Mouse (Mus musculus) liver (tissue): Measurements from ENCODE around the gene Rbp1.

ENCODE experiments used
- DNase-seq: peaks from one replicate; pipeline ENCODE4 v3.0.0-alpha.2; 2020; ENCODE audit warnings: mixed read lengths

Rbp1 gene

GRCm38 (mm10) chr9:98422656-98423055, at the start of gene Rbp1:
Gene Rbp1, plus strand, starts transcription at chr9:98422961.
- DNase-seq = peak; percentile 14

- no peak for DNase-seq
Observed at GRCm38 (mm10) chr9:98373358-98373757, 49.4 kb upstream of the Rbp1 start.

GRCm38 (mm10) chr9:98374897-98375296, 47.9 kb upstream of the Rbp1 start:
- no peak for DNase-seq

DNA sequence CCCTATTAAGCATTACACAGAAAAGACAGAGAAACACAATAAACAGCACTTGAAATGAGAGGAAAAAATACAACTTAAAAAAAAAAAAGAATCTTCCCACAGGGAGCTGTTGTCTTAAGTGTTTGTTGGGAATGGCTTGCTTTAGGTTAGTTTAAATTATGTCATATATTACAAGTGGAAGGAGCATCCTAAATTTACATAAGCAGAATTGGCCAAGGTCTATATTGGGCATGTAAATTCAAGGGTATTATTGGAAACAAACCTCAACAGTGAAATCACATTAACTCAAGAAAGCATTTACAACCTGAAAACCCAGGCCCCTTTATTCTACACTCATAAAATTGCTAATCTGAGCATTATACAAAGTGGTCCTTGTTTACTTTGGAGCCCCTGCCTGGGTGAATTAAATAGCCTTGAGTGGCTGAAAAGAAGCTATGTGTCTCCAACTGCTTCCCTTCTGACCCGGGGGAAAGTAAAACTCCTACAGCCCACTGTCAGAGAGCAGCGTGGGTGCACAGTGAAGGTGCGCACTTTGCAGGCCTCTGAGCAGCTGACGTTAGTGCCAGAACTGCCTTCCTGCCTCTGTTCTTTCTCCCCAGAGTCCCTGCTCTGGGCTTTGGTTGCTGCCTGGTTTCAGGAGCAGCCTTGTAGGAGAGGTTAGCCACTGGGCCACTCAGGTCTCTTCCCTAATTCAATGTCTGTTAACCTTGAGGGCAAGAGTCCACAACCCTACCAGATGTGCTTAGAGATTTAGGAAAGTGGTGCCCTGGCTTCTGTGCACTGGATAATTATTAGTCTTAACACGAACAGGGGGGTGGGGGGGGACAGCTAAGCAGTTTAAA, 47.2 kb upstream of the Rbp1 start:
- no peak for DNase-seq

DNA sequence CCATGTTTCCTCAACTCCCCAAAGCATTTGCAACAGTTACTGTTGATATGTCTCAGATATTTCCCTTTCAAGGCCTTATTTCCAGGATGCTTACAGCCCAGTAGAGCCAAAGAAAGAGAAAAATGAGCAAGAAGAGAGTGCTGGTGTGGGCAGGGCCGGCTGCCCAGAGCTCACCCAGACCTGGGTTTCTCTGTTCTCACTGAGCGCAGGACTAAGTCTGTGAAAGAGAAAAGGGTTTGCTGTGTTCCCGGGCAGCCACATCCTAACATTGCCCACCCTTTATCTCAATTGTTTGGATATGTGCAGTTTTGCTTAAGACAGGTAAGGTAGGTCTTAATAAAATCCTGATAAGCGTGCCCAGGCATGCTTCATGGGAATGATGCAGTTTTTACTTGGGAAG, 43.0 kb upstream of the Rbp1 start:
- DNase-seq = no peak

- no peak for DNase-seq
Observed at GRCm38 (mm10) chr9:98380593-98380992, 42.2 kb upstream of the Rbp1 start.

GRCm38 (mm10) chr9:98387741-98388632, 34.8 kb upstream of the Rbp1 start:
- DNase-seq = no peak

DNA sequence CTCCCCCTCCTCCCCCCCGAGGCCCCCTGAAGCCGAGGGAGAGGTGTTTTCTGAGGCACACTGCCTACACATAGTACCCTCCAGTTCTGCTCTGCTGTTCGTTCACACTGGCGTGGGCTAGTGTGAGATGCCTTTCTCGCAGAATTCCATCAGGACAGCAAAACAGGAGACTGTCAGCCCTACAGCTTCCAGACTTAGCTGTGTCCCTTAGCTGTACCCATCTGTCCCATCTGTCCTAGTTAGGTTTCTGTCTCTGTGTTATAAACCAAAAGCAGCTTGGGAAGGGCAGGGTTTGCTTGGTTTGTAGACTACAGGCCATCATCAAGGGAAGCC, 34.2 kb upstream of the Rbp1 start:
- DNase-seq = no peak

- DNase-seq = no peak
Observed at GRCm38 (mm10) chr9:98393496-98393895, 29.3 kb upstream of the Rbp1 start.

GRCm38 (mm10) chr9:98397211-98397610, 25.6 kb upstream of the Rbp1 start:
- no peak for DNase-seq

DNA sequence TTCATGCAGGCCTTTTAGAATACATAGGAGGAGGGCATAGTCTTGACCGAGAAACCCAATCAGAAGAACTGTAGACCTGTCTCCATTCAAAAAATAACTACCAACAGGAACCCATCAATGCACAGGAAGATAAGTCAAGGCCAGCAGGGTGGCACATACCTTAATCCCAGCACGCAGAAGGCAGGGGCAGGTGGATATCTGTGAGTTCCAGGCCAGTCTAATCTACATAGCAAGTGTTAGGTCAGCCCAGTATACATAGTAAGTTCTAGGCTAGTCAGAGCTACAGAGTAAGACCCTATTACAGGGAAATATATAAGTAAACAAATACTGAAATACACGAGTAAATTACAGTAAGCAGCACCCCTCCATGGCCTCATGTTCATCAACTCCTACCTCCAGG, 24.9 kb upstream of the Rbp1 start:
- DNase-seq = no peak

- DNase-seq = no peak
Observed at GRCm38 (mm10) chr9:98400185-98400894, 22.4 kb upstream of the Rbp1 start.

DNA sequence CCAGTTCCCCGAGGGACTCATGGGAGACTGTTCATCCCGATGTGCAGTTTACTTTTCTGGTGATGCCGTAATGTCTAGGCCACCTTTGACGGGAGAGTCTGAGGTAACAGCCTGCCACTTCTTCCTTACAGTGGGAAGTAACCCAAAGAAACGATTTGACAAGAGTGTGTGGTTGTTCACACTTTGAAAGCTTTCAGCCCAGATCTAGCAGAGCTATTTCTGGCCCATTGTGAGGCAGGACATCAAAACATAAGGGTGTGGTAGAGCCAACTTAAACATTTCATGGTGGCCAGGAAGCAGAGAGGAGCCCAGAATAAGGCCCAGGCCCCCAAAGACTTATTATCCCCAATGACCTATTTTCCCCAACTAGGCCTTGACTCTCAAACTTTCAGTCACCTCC, 21.1 kb upstream of the Rbp1 start:
- no peak for DNase-seq

DNA sequence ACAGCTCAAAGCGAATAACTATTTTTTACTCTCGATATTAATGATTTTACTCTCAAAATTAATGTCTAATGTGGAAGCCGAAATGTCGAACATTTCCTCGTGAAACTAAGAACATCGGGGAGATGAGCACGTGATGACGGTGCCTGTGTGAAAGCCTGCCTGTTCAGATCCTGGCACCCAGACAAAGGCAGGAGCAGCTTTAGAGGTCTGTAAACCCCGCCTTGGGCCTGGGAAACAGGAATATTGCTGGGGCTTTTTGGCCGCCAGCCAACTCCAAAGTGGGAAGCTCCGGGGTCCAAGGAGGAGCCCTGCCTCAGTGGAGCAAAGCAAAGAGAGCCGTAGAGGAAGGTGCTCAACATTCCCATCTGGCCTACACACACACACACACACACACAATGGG, 15.0 kb upstream of the Rbp1 start:
- no peak for DNase-seq

- peak; percentile 79 for DNase-seq
Observed at GRCm38 (mm10) chr9:98409137-98409536, 13.6 kb upstream of the Rbp1 start.

DNA sequence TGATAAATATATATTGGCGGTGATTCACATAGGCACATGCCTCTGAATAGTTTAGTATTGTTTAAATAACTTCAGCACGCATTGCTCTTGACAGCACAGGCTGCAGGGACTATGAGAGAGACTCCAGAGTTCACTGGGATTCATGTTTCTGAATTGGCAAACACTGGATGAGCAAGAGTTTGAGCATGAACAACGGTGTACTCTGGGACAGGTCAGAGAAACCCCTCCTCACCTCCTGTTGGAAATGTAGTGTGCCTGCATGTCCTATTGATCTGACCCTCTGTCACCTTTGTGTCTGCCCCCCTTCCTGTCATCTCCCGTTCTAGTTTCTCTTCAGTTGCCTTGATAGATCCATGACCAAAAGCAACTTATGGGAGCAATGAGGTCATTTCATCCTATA, 7.3 kb upstream of the Rbp1 start:
- DNase-seq = no peak

DNA sequence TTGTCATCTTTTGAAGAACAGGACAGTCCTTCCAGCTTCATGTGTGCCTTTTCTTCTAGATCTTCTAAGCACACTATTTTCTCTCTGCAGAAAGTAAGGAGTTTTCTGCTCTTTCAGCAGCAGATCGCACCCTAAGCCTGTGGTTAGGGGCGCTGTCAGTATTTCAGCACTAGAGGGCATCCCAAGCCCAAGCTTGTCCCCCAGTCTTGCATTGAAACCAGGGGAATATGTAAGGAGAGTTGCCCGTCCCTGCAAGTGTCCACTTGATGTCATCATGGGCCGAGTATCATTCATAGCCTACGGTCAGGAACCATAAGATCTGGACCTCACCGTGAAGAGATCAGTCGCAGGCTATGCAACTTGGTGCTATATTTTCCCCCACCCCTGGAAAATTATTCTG, 4.8 kb upstream of the Rbp1 start:
- DNase-seq = peak; percentile 33

GRCm38 (mm10) chr9:98418346-98418745, 4.4 kb upstream of the Rbp1 start:
- no peak for DNase-seq

DNA sequence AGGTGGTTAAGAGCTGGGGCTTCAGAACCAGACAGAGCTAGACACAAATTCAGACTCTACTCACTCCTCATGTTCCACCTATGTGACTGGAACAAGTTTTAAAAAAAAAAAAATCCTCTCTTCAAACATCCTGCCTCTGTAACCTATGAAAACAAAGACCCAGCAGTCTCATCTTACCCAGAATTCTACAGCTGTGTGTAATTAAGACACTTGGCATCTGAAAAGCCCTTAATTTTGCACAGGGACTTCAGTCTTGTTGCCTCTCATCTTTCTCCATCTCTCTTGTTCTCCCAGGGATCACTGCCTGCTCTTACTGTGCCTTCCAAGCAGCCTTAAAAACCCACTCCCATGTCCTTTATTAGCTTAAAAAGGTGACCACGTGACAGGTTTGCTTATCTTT, 2.1 kb upstream of the Rbp1 start:
- DNase-seq = no peak

GRCm38 (mm10) chr9:98421903-98422302, 858 bp upstream of the Rbp1 start:
- no peak for DNase-seq

DNA sequence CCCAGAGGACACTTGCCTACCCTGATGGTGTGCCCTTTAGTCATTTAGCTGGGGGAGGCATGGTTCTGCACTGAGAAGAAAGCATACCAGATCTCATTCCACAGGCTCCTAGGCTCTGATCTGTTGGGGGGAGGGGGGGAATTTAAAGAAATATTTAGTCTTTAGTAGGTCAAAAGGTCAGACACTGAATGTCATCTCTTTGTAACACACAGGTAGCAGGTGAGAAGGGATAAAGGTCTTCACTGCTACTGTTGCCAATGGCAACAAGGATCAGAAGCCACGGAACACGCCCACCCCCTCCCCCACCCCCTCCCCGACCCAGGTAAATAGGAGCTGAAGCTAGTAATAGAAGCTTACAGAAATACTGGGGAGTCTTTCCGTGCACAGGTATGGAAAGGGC, 930 bp downstream of the Rbp1 start:
- DNase-seq = peak; percentile 24

DNA sequence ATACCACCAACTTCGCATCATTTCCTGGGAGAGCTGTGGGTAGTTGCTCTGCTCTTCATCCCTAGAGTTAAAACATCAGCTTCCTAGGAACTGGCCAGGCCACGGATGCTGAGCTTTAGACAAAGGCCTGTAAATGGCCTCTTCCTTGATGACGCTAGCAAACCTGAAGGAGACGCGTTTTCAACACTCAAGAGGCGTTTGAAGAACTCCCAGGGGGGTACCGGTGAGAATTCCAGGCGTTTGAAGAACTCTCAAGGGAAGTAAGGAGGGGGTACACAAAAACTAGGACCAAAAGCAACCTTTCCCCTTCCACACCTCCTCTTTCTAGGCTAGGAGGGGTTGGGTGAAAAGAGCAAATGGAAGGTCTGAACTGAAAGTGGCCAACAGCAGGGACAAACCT, 1.5 kb downstream of the Rbp1 start:
- no peak for DNase-seq

DNA sequence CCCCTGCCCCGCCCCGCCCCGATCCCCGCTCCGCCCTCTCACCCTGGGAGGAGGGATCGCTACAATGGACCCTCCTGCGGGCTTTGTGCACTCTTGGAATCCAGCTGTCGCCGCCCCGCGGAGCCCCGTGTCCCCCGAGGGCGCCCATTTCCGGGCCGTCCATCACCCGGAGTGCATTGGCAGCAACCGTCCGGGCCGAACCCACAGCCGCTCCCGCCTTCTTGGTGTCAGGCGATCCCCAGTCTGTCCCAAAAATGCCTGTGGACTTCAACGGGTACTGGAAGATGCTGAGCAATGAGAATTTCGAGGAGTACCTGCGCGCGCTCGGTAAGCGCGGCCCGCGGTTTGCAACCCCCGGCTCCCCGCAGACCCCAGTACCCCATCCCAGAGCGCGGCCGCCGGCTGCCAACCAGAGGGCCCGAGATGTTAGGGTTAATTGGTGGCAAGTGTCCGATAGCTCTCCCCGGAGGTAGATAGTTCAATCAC, 2.0 kb downstream of the Rbp1 start:
- peak; percentile 64 for DNase-seq
